Mouse (Mus musculus) heart, adult 2 months (tissue): ENCODE data around the gene Spocd1.

ENCODE experiments used
- CTCF ChIP-seq: fragments of 200-600 bp; IDR thresholded peaks from 2 replicates; pipeline ENCODE4 v1.8.1; 2022; ENCODE audit warnings: antibody characterized with exemption, mild to moderate bottlenecking, moderate library complexity
- POLR2A ChIP-seq: fragments of 200-500 bp; IDR thresholded peaks from 2 replicates; pipeline ENCODE4 v1.6.1; 2011; ENCODE audit warnings: mild to moderate bottlenecking, low read depth, low read length, control low read depth; ENCODE audit not compliant: insufficient read depth

- no peak for TF ChIP-seq POLR2A
- TF ChIP-seq CTCF = no peak
Measured at GRCm38 (mm10) chr4:129918464-129918863, 10.6 kb upstream of the Spocd1 start.
